Mouse (Mus musculus) cerebellum, adult 2 months (tissue): ENCODE data around the gene Itih1. TPM values are rescaled to one million over a fixed set of nuclear protein-coding genes. Genes with fewer than 3 reads are reported as not detected.
A peak's percentile ranks its signal among the peaks of the same experiment; 100 is the strongest.

Experiments used
- DNase-seq, 2 experiments: peaks; one replicate each; pipeline ENCODE4 v3.0.0; 2021
- H3K27ac ChIP-seq: fragments of 200-500 bp; 2 replicates; pipeline ENCODE4 v1.5.1; 2012; ENCODE audit warnings: low read length, control low read depth, inconsistent platforms; ENCODE audit not compliant: insufficient read depth
- H3K27me3 ChIP-seq: fragments of 200-500 bp; 2 replicates; pipeline ENCODE4 v1.6.1; 2012; ENCODE audit warnings: inconsistent platforms, mild to moderate bottlenecking, low read length, moderate library complexity; ENCODE audit not compliant: control insufficient read depth, insufficient read depth
- H3K4me1 ChIP-seq: fragments of 200-500 bp; 2 replicates; pipeline ENCODE4 v1.6.1; 2011; ENCODE audit warnings: low read length; ENCODE audit not compliant: control insufficient read depth, insufficient read depth
- H3K4me3 ChIP-seq: fragments of 200-500 bp; replicated peaks from 2 replicates; pipeline ENCODE3; 2011; ENCODE audit warnings: mild to moderate bottlenecking, low read depth, low read length, control low read depth; ENCODE audit not compliant: insufficient read depth
- CTCF ChIP-seq: fragments of 200-500 bp; IDR thresholded peaks from 2 replicates; pipeline ENCODE4 v1.5.1; 2011; ENCODE audit warnings: low read depth, mild to moderate bottlenecking, control low read depth, low read length, moderate library complexity, borderline replicate concordance; ENCODE audit not compliant: insufficient read depth
- POLR2A ChIP-seq: fragments of 200-500 bp; IDR thresholded peaks from 2 replicates; pipeline ENCODE4 v1.6.1; 2011; ENCODE audit warnings: low read length, control low read depth, borderline replicate concordance; ENCODE audit not compliant: insufficient read depth
- WGBS: fragments of 180-500 bp; shearing (Covaris S2); methylation state at CpG from one replicate; pipeline ENCODE4 v1.1.7; 2018; 5-methylcytosine and 5-hydroxymethylcytosine counted together
- polyA plus RNA-seq: library from polyadenylated mRNA; depleted of rRNA; stranded (reverse); fragments of >200 nt; gene quantifications from 2 replicates; pipeline ENCODE4 v1.2.3, GENCODE M21; 2012; rRNA removed

Itih1 gene
- not detected in 2 replicates for polyA plus RNA-seq

DNA sequence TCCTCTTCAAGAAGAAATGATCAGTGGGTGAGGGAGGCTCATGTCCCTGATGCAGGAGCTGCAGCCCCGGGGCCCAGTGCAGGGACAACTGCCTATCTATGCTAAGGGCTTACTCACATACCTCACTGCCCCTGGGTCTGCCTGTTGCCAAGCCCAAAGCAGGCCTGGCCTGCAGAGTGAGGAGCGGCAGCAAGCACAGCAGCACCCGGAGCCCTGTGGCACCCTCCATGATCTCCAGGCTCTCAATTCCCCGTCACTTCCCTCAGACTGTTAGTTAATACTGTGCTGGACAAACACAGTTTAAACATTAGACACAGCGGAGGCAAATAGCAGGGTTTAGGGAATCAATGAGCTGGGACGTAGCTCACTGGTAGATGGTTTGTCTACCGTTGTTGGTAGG is at the start of gene Itih1:
TSS of gene Itih1 (minus strand) at position 252 of the 400 bp plus-strand sequence.
- Histone ChIP-seq H3K27me3 (no peaks in the 10 kb centered on the region), H3K27ac (no peak within 1 kb of the TSS), H3K4me3 (no peak within 1 kb of the TSS), H3K4me1 (no peaks in the 10 kb centered on the region)
- no peak for DNase-seq
- 84% methylated on average over 7 of the region's 7 CpGs for WGBS
- TF ChIP-seq POLR2A (no peak), CTCF (no peak)

DNA sequence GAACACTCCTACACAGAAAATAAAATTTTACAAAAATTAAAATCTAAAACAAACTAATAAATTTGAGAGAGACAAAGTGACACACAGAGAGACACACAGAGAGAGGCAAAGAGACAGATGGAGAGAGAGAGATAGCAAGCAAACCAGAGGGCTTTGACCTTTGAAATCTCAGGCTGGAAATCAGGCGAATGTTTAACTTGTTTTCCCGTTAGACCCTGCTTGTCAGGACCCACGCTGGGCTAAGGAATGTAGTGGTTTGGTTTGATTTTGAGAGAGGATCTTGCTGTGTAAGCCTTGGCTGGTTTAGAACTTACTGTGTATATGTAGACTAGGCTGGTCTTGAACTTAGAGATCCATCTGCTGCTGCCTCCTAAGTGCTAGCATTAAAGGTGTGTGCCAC is 33.1 kb upstream of the Itih1 start:
- TF ChIP-seq CTCF: no peak
- TF ChIP-seq POLR2A: no peak
- Histone ChIP-seq H3K27me3 (no peaks in the 10 kb centered on the region), H3K4me3 (no peak overlapping the region), H3K4me1 (0 out of 2 replicates have a peak, but pooled peaks cover 2% of the 10 kb centered on the region), H3K27ac (no peak overlapping the region)
- DNase-seq: no peak
- 88% methylated on average over 3 of the region's 3 CpGs for WGBS

DNA sequence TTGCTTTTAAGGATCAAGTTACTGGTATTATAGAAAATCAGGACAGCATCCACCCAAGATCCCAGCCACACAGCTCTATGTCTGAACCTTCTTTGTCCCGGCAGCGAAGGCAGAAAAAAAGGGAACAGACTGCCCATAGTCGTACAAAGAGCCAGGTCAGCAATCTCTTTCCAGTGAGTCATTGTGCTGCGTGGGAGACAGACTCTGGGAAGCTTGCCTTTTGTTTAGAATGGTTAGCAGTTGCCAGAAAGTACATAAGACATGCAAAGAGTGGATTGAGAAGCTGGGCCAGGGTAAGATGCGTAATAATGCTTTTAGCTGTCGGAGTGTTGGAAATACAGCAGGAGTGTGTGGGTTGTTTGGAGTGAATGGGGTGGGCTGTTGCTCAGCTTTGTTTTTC is 31.1 kb upstream of the Itih1 start:
- TF ChIP-seq POLR2A (no peak), CTCF (no peak)
- Histone ChIP-seq H3K27me3 (no peaks in the 10 kb centered on the region), H3K4me3 (no peak overlapping the region), H3K4me1 (0 out of 2 replicates have a peak, but pooled peaks cover 2% of the 10 kb centered on the region), H3K27ac (no peak overlapping the region)
- 49% methylated on average over 6 of the region's 6 CpGs for WGBS
- peak in 1 of 2 experiments; percentile 66 for DNase-seq

DNA sequence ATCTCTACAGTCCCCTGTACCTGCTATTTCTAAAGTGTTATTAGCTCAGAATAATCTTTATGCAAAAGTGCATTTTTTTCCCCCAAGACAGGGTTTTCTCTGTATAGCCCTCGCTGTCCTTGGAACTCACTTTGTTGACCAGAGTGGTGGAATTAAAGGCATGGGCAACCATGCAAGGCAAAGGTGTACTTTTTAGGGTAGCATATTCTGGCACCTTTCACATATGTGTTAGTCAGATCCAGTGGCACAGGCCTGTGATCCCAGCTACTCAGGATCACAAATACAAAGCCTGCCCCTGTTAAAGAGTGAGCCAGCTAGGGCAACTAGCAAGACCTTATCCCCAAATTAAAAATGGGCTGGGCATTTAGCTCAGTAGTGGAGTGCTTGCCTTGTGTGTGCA is 17.3 kb upstream of the Itih1 start:
- no peaks in the 10 kb centered on the region for H3K4me1 ChIP-seq
- TF ChIP-seq POLR2A (no peak), CTCF (no peak)
- WGBS: 88% methylated on average over 1 of the region's 1 CpGs
- H3K27me3 ChIP-seq: no peaks in the 10 kb centered on the region
- no peak overlapping the region for H3K27ac ChIP-seq
- no peak for DNase-seq
- H3K4me3 ChIP-seq: no peak overlapping the region

DNA sequence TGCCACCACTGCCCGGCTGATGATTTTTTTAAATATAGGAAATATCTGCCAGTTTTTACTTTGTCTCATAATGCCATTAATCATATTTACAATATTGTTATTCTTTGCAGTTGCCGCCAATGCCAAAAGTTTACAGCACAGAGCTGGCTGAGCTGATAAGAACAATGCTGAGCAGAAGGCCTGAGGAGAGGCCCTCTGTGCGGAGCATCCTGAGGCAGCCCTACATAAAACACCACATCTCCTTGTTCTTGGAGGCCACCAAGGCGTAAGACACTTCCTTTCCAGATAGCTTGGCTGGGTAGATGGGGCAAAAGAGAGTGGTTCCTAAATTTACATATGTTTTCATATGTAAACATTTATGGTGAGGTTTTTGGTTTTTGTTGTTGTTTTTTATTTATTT is 15.9 kb upstream of the Itih1 start:
- TF ChIP-seq POLR2A (no peak), CTCF (no peak)
- WGBS: 96% methylated on average over 4 of the region's 4 CpGs
- H3K27ac ChIP-seq: no peak overlapping the region

DNA sequence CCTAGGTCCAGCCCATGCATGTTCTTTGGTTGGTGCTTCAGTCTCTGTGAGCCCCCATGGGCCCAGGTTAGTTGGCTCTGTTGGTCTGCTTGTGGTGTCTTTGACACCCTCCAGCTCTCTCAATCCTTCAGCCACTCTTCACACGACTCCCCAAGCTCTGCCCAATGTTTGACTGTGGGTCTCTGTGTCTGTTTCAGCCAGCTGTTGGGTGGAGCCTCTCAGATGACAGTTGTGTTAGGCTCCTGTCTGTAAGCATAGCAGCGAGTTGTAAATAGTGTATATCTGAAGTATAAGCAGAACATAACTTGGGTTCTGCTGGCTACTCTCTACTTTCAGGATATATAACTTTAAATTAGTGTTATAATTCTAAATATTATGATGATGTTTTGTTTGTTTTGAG is 15.4 kb upstream of the Itih1 start:
- TF ChIP-seq POLR2A (no peak), CTCF (no peak)
- DNase-seq: no peak
- no peaks in the 10 kb centered on the region for H3K4me1 ChIP-seq
- no peaks in the 10 kb centered on the region for H3K27me3 ChIP-seq
- WGBS: 68% methylated on average over 2 of the region's 2 CpGs
- H3K4me3 ChIP-seq: no peak overlapping the region
- no peak overlapping the region for H3K27ac ChIP-seq

More for the DNA sequence above, 15.9 kb upstream of the Itih1 start:
- no peak for DNase-seq
- Histone ChIP-seq H3K4me3 (no peak overlapping the region), H3K4me1 (no peaks in the 10 kb centered on the region), H3K27me3 (no peaks in the 10 kb centered on the region)

DNA sequence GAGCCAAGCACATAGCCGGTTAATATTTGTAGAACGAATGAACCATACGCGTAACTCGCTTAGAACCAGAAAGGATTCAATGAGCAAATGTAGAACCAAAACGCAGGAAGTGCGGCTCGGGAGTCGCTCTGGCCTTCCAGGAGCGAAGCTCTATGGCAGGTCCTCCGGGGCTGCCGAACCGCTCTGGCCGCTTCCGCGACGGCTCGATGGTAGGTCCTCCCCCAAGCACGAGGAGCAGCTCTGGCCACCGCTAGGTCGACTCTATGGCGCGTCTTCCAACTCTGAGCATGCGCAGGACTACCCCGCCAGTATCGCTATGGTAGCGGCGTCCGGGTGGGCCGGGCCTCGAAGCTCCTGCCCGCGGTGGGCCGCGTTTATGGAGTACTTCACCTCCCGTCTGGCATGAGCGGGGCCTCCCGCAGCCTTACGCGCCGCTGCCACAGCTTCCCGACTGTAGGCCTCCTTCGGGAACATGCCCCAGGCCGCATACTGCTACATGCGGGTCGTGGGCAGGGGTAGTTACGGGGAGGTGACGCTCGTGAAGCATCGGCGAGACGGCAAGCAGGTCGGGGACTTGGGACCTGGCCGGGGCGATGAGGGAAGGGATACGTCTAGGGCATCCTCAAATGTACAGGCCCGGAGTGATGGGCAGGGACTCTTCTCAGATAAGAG is 8.2 kb upstream of the Itih1 start, which contains the start of gene Nek4:
TSS of gene Nek4 (plus strand) at position 224 of the 672 bp plus-strand sequence.
- Histone ChIP-seq H3K27ac (peak within 1 kb of the TSS; percentile 37), H3K27me3 (no peaks in the 10 kb centered on the region), H3K4me1 (no peaks in the 10 kb centered on the region), H3K4me3 (peak within 1 kb of the TSS; percentile 82)
- under 1% methylated on average over 57 of the region's 57 CpGs for WGBS
- peak; percentile 97 to 98 for DNase-seq
- TF ChIP-seq POLR2A: peak; percentile 69; the same call in 1 of the 2 replicates
- no peak for TF ChIP-seq CTCF

DNA sequence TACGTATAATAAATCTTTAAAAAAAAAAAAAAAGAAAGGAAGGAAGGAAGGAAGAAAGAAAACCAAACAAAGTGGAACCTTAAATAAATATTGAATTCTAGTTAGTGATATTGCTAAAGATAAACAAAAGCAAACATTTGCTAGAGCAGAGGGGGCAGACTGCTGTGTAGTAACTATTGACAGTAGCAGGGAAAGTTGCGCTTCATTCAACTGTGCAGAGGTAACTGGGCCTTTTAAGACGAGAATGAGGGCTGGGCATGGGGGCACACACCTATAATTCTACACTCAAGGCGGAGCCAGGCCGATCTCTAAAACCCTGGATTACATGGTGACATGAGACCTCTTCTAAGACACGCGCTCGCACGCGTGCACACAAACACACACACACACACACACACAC is 6.9 kb upstream of the Itih1 start:
- Histone ChIP-seq H3K27me3 (no peaks in the 10 kb centered on the region), H3K27ac (no peak overlapping the region), H3K4me3 (no peak overlapping the region), H3K4me1 (no peaks in the 10 kb centered on the region)
- no peak for DNase-seq
- TF ChIP-seq POLR2A (no peak), CTCF (no peak)
- WGBS: 97% methylated on average over 10 of the region's 10 CpGs
